Mouse (Mus musculus) liver, postnatal 0 days (tissue): ENCODE results near the gene Tbc1d4.

ENCODE experiments used
- CTCF ChIP-seq: sonication (generic); IDR thresholded peaks from 2 replicates; pipeline ENCODE4 v1.5.1; 2016; ENCODE audit warnings: antibody characterized with exemption, low read depth
- EP300 ChIP-seq: IDR thresholded peaks from 2 replicates; pipeline ENCODE4 v1.6.1; 2016; ENCODE audit warnings: antibody characterized with exemption, low read depth, mild to moderate bottlenecking

DNA sequence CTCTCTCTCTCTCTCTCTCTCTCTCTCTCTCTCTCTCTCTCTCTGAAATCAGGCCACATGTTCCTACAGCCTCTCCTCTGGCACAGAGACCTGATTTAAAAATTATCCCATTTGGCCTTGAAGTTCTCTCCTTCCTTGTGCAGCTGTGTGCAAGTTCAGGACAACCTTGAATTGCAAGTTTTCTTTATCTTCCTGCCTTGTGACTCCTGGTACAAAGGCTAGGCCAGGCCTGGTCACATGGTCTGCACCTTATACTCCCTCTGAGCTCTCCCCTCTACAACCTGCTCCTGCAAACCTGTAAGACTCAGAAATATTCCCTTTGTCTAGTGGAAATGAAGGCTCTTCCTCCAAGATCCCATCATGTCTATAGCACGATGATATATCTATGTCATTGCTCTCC is 36.0 kb upstream of the Tbc1d4 start:
- TF ChIP-seq CTCF (no peak), EP300 (no peak)
